Mouse (Mus musculus) embryonic facial prominence, embryonic 14.5 days (tissue): ENCODE measurements around the gene Olfr166. TPM values are rescaled to one million over a fixed set of nuclear protein-coding genes. Genes with fewer than 3 reads are reported as not detected.
"Not testable (repeated sequence)": the region's sequence is repeated elsewhere in the genome, so short reads cannot be mapped to it uniquely, and the experiment has no call there.

Experiments
- ATAC-seq: fragments of 200-750 bp; cut with Nextera tagmentation; 2 replicates; pipeline ENCODE4 v1.8.0; 2017; ENCODE audit warnings: low read depth, moderate number of reproducible peaks, moderate TSS enrichment
- DNase-seq: peaks from one replicate; pipeline ENCODE4 v3.0.0-alpha.2; 2015; ENCODE audit warnings: low spot score
- H3K27ac ChIP-seq: fragments of 300-500 bp; sonication (generic); replicated peaks from 2 replicates; pipeline ENCODE4 v1.5.1; 2014; ENCODE audit warnings: low read depth, mild to moderate bottlenecking, low read length, moderate library complexity
- H3K27me3 ChIP-seq: fragments of 300-500 bp; sonication (generic); replicated peaks from 2 replicates; pipeline ENCODE4 v1.6.1; 2014; ENCODE audit warnings: low read length; ENCODE audit not compliant: control insufficient read depth, insufficient read depth
- H3K36me3 ChIP-seq: fragments of 300-500 bp; sonication (generic); 2 replicates; pipeline ENCODE4 v1.6.1; 2014; ENCODE audit warnings: low read length, mixed read lengths; ENCODE audit not compliant: control insufficient read depth, insufficient read depth
- H3K4me1 ChIP-seq: fragments of 300-500 bp; sonication (generic); 2 replicates; pipeline ENCODE4 v1.6.1; 2014; ENCODE audit warnings: antibody characterized with exemption, low read length; ENCODE audit not compliant: control insufficient read depth, insufficient read depth
- H3K4me2 ChIP-seq: fragments of 300-500 bp; sonication (generic); 2 replicates; pipeline ENCODE4 v1.6.1; 2014; ENCODE audit warnings: low read depth, mild to moderate bottlenecking, low read length, moderate library complexity, mixed read lengths
- H3K4me3 ChIP-seq: fragments of 300-500 bp; sonication (generic); 2 replicates; pipeline ENCODE4 v1.5.1; 2014; ENCODE audit warnings: low read depth, mild to moderate bottlenecking, low read length
- H3K9ac ChIP-seq: fragments of 300-500 bp; sonication (generic); 2 replicates; pipeline ENCODE4 v1.6.1; 2014; ENCODE audit warnings: low read depth, mild to moderate bottlenecking, low read length, moderate library complexity, mixed read lengths
- H3K9me3 ChIP-seq: fragments of 300-500 bp; sonication (generic); 2 replicates; pipeline ENCODE4 v1.6.1; 2016; ENCODE audit warnings: low read length; ENCODE audit not compliant: control insufficient read depth
- whole genome bisulfite sequencing: fragments of 180-500 bp; shearing (Covaris S2); extraction: QIAGEN DNeasy Blood & Tissue Kit; methylation state at CpG from one replicate; pipeline ENCODE4 v1.1.7; 2014; 5-methylcytosine and 5-hydroxymethylcytosine counted together
- polyA plus RNA-seq: library from polyadenylated mRNA; unstranded; fragments of >200 nt; fragmentation: Nextera tagmentation; extraction: Ambion mirVana; gene quantifications from 2 replicates; pipeline ENCODE4 v1.2.1, GENCODE M21; 2014

Gene Olfr166
- polyA plus RNA-seq: 0.07 and 0.09 TPM in 2 replicates

DNA sequence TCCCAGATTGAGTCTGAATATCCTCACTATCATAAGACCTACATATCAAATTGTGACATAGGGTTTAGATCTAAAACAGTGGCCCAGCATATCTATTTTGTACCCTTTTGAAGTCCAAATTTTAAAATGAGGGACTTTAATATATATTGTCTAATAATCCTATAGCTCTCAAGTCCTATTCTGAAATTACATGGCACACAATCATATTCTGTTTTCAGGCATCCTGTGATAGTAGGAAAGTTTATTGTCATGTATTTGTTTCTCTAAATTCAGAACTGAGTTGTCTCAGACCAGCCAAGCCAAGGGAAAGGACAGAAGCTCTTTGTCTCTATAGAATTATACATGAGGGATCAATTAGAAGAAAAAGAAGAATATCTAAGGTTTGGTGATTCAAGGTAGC lies at the start of gene Olfr166:
Gene Olfr166, plus strand, starts transcription at position 301 of the 400 bp plus-strand sequence.
- Histone ChIP-seq H3K4me3 (no peak within 1 kb of the TSS), H3K9ac (no peak within 1 kb of the TSS), H3K9me3 (no peaks in the 10 kb centered on the region), H3K4me2 (no peak within 1 kb of the TSS), H3K36me3 (no peaks in the 10 kb centered on the region), H3K27me3 (no peaks in the 10 kb centered on the region), H3K4me1 (no peaks in the 10 kb centered on the region), H3K27ac (no peak within 1 kb of the TSS)
- ATAC-seq (no peak), DNase-seq (no peak)

DNA sequence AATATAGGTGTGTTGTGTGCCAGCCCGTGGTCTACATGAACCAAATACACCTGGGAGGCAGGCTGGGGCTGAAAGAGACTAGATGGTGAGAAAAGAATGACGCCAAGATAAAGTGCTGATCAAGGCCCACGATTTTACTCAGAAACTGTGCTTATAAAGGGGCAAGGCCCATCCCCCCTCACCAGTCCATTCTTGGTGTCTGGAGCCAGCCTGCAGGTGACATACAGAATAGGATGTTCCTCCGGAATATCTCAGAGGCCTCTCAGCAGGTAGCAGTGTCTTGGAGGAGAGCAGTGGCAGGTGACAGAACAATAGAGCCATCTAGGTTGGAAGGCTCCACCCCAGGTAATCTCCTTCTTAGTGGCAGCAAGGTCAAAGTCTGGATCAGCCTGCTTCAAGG lies 24.8 kb upstream of the Olfr166 start:
- not testable (repeated sequence) for H3K27me3 ChIP-seq, H3K4me2 ChIP-seq, H3K4me1 ChIP-seq, H3K9me3 ChIP-seq, H3K9ac ChIP-seq, ATAC-seq, H3K4me3 ChIP-seq, H3K36me3 ChIP-seq, DNase-seq, H3K27ac ChIP-seq
- 77% methylated on average over 4 of the region's 4 CpGs for WGBS

DNA sequence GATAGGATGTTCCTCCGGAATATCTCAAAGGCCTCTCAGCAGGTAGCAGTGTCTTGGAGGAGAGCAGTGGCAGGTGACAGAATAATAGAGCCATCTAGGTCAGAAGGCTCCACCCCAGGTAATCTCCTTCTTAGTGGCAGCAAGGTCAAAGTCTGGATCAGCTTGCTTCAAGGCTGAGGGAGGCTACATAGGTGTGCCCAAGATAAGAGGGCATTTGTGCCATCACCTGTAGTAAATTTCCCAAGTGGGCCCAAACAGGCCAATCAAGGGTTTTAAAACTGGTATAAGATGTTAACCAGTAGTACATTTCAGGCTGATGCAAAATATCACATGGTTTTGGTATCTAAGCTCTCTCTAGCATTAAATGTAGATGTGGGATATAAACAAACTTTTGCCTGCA lies 19.1 kb upstream of the Olfr166 start:
- H3K36me3 ChIP-seq: no peaks in the 10 kb centered on the region
- no peak overlapping the region for H3K4me3 ChIP-seq
- 94% methylated on average over 1 of the region's 1 CpGs for WGBS
- no peaks in the 10 kb centered on the region for H3K4me1 ChIP-seq
- DNase-seq: no peak
- no peaks in the 10 kb centered on the region for H3K27me3 ChIP-seq
- ATAC-seq: no peak
- H3K27ac ChIP-seq: no peak overlapping the region
- H3K9me3 ChIP-seq: no peaks in the 10 kb centered on the region
- no peak overlapping the region for H3K9ac ChIP-seq
- H3K4me2 ChIP-seq: no peak overlapping the region

DNA sequence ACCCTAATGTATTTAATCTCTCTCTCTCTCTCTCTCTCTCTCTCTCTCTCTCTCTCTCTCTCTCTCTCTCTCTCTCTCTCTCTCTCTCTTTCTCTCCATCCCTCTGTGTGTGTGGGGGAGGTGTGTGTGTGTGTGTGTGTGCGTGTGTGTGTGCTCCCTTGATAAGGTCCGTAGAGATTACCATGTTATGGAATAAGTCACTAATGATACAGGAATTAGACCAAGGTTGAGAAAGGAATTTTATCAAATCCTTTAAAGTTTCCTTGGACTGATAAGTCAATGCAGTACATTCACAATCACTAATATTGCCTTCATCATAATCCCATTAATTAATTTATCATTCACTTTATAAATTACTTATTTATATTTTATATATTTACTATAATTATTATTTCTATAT lies 38.7 kb downstream of the Olfr166 start, which contains the start of gene Olfr167:
Gene Olfr167, minus strand, starts transcription at position 101 of the 400 bp plus-strand sequence.
- Histone ChIP-seq H3K9ac (no peak within 1 kb of the TSS), H3K27ac (no peak within 1 kb of the TSS), H3K27me3 (no peaks in the 10 kb centered on the region), H3K4me3 (no peak within 1 kb of the TSS), H3K4me1 (no peaks in the 10 kb centered on the region), H3K4me2 (no peak within 1 kb of the TSS), H3K9me3 (no peaks in the 10 kb centered on the region), H3K36me3 (no peaks in the 10 kb centered on the region)
- 85% methylated on average over 2 of the region's 2 CpGs for WGBS
- ATAC-seq (no peak), DNase-seq (no peak)

GRCm38 (mm10) chr16:19535455-19535854 lies 52.0 kb downstream of the Olfr166 start, which contains the start of gene Olfr168:
Gene Olfr168 (minus strand): TSS chr16:19535555.
- Histone ChIP-seq H3K27me3 (no peaks in the 10 kb centered on the region), H3K9ac (no peak within 1 kb of the TSS), H3K36me3 (no peaks in the 10 kb centered on the region), H3K27ac (no peak within 1 kb of the TSS), H3K9me3 (no peaks in the 10 kb centered on the region), H3K4me1 (no peaks in the 10 kb centered on the region), H3K4me2 (no peak within 1 kb of the TSS), H3K4me3 (no peak within 1 kb of the TSS)
- ATAC-seq: no peak
- no peak for DNase-seq

Other genes starting within 250 kb of the Olfr166 start
- gene Olfr164, start 169.6 kb upstream of the Olfr166 start, polyA plus RNA-seq: not detected in 2 replicates
- gene Olfr165, start 60.6 kb upstream of the Olfr166 start, polyA plus RNA-seq: not detected in 2 replicates
- gene Olfr167, start 38.6 kb downstream of the Olfr166 start, polyA plus RNA-seq: not detected in 2 replicates
- gene Olfr168, start 51.9 kb downstream of the Olfr166 start, polyA plus RNA-seq: not detected in 2 replicates
- gene Olfr169, start 88.1 kb downstream of the Olfr166 start, polyA plus RNA-seq: not detected in 2 replicates
- gene Olfr170, start 128.2 kb downstream of the Olfr166 start, polyA plus RNA-seq: 0.32 TPM in 1 of 2 replicates, not detected in the other
- 0.13 TPM in 1 of 2 replicates, not detected in the other for gene Olfr171, start 146.2 kb downstream of the Olfr166 start, polyA plus RNA-seq
- gene Lamp3, start 222.7 kb downstream of the Olfr166 start, polyA plus RNA-seq: 0.08 TPM in 1 of 2 replicates, not detected in the other